Mouse (Mus musculus): ENCODE data around the gene Disp2.

GRCm38 (mm10) chr2:118805137-118805536 lies 25.6 kb downstream of the Disp2 start:
- TF ChIP-seq POLR2A (IDR thresholded peaks at IDR 0.05; ENCODE audit: control insufficient read depth, extremely low read depth, insufficient read depth, low read length, poor library complexity) (no peak), CTCF (IDR thresholded peaks at IDR 0.05; ENCODE audit: borderline replicate concordance, control insufficient read depth, extremely low read depth, insufficient read depth, low read length, poor library complexity) (no peak)
